Mouse (Mus musculus) myocyte (in vitro differentiated cells): ENCODE data around the gene Ntrk3.

ENCODE experiments used
- CEBPB ChIP-seq: IDR thresholded peaks from 2 replicates; pipeline ENCODE4 v1.6.1; 2011; ENCODE audit warnings: mild to moderate bottlenecking, moderate library complexity; ENCODE audit not compliant: poor library complexity, insufficient read depth, severe bottlenecking
- POLR2A ChIP-seq: IDR thresholded peaks from one replicate; pipeline ENCODE4 v1.6.1; 2011; ENCODE audit warnings: low read depth, mild to moderate bottlenecking, control low read depth, moderate library complexity; ENCODE audit not compliant: insufficient read length
- POLR2AphosphoS2 ChIP-seq: IDR thresholded peaks from one replicate; pipeline ENCODE4 v1.6.1; 2011; ENCODE audit warnings: low read depth, control low read depth; ENCODE audit not compliant: insufficient read length
- TCF12 ChIP-seq: IDR thresholded peaks from one replicate; pipeline ENCODE4 v1.6.1; 2011; ENCODE audit warnings: mild to moderate bottlenecking, control low read depth; ENCODE audit not compliant: poor library complexity, insufficient read depth, severe bottlenecking

- TF ChIP-seq TCF12, result no peak
- TF ChIP-seq CEBPB, result no peak
- no peak for TF ChIP-seq POLR2A
- TF ChIP-seq POLR2AphosphoS2, result no peak
Observed at GRCm38 (mm10) chr7:78785906-78786305, 48.1 kb upstream of the Ntrk3 start.
